Mouse (Mus musculus): ENCODE data around the gene Slc26a1. TPM values are rescaled to one million over a fixed set of nuclear protein-coding genes. Genes with fewer than 3 reads are reported as not detected.

Slc26a1 gene
- polyA plus RNA-seq, 1 experiment from 2014 or later = 1.6 TPM

GRCm38 (mm10) chr5:108667370-108667769 is 8.0 kb downstream of the Slc26a1 start:
- peaks cover 11% of the 10 kb centered on the region for H3K36me3 ChIP-seq
- H3K4me1 ChIP-seq = peaks cover 15% of the 10 kb centered on the region
- no peak overlapping the region for H3K9ac ChIP-seq
- H3K4me3 ChIP-seq = no peak overlapping the region
- H3K4me2 ChIP-seq (replicated peaks) = no peak overlapping the region
- no peak for ATAC-seq (ENCODE audit: low FRiP score)
- no peaks in the 10 kb centered on the region for H3K27me3 ChIP-seq
- WGBS = 80% methylated on average over 2 of the region's 2 CpGs
- H3K9me3 ChIP-seq (replicated peaks) = no peaks in the 10 kb centered on the region
- no peak overlapping the region for H3K27ac ChIP-seq

- H3K27me3 ChIP-seq = no peaks in the 10 kb centered on the region
- H3K4me3 ChIP-seq = no peak overlapping the region
- no peaks in the 10 kb centered on the region for H3K9me3 ChIP-seq (replicated peaks)
- H3K36me3 ChIP-seq = no peaks in the 10 kb centered on the region
- H3K27ac ChIP-seq = no peak overlapping the region
- peaks cover 12% of the 10 kb centered on the region for H3K4me1 ChIP-seq
- H3K4me2 ChIP-seq (replicated peaks) = no peak overlapping the region
- H3K9ac ChIP-seq = no peak overlapping the region
- ATAC-seq (ENCODE audit: low FRiP score) = no peak
- WGBS = 53% methylated on average over 3 of the region's 3 CpGs
Observed at GRCm38 (mm10) chr5:108665066-108665465, 10.3 kb downstream of the Slc26a1 start.

- 87% methylated on average over 4 of the region's 4 CpGs for WGBS
Observed at GRCm38 (mm10) chr5:108662772-108663171, 12.6 kb downstream of the Slc26a1 start.

GRCm38 (mm10) chr5:108660632-108661268 is 14.6 kb downstream of the Slc26a1 start:
- WGBS = 14% methylated on average over 36 of the region's 36 CpGs
- Histone ChIP-seq H3K4me1 (peaks cover 14% of the 10 kb centered on the region), H3K9ac (peak overlapping the region; percentile 92), H3K4me2 (replicated peaks) (peak overlapping the region; percentile 87), H3K36me3 (peaks cover 12% of the 10 kb centered on the region; the same call in 1 of the 2 replicates), H3K27me3 (no peaks in the 10 kb centered on the region), H3K27ac (peak overlapping the region; percentile 66), H3K4me3 (peak overlapping the region; percentile 86), H3K9me3 (replicated peaks) (no peaks in the 10 kb centered on the region)
- peak; percentile 99 for ATAC-seq (ENCODE audit: low FRiP score)

More at GRCm38 (mm10) chr5:108662772-108663171, 12.6 kb downstream of the Slc26a1 start:
- Histone ChIP-seq H3K4me2 (replicated peaks) (no peak overlapping the region), H3K27me3 (no peaks in the 10 kb centered on the region), H3K9ac (no peak overlapping the region), H3K36me3 (no peaks in the 10 kb centered on the region), H3K4me1 (peaks cover 14% of the 10 kb centered on the region), H3K9me3 (replicated peaks) (no peaks in the 10 kb centered on the region), H3K27ac (no peak overlapping the region), H3K4me3 (no peak overlapping the region)
- ATAC-seq (ENCODE audit: low FRiP score) = no peak

GRCm38 (mm10) chr5:108659698-108660631 is 15.4 kb downstream of the Slc26a1 start, which contains the start of gene Idua:
Gene Idua, plus strand, starts transcription at chr5:108660331.
- 12% methylated on average over 24 of the region's 24 CpGs for WGBS
- H3K27ac ChIP-seq = peak within 1 kb of the TSS; percentile 66

GRCm38 (mm10) chr5:108658611-108659010 is 16.8 kb downstream of the Slc26a1 start:
- H3K36me3 ChIP-seq = peaks cover 33% of the 10 kb centered on the region
- 0 out of 2 replicates have a peak overlapping the region, but pooled peaks have one; percentile 5 for H3K9ac ChIP-seq
- no peak overlapping the region for H3K4me3 ChIP-seq
- H3K27me3 ChIP-seq = no peaks in the 10 kb centered on the region
- whole genome bisulfite sequencing = 71% methylated on average over 1 of the region's 1 CpGs
- H3K4me1 ChIP-seq = peaks cover 14% of the 10 kb centered on the region
- ATAC-seq (ENCODE audit: low FRiP score) = no peak
- no peaks in the 10 kb centered on the region for H3K9me3 ChIP-seq (replicated peaks)
- H3K4me2 ChIP-seq (replicated peaks) = no peak overlapping the region
- H3K27ac ChIP-seq = no peak overlapping the region

More at GRCm38 (mm10) chr5:108659698-108660631, 15.4 kb downstream of the Slc26a1 start, which contains the start of gene Idua:
- peaks cover 20% of the 10 kb centered on the region for H3K36me3 ChIP-seq
- no peaks in the 10 kb centered on the region for H3K9me3 ChIP-seq (replicated peaks)
- ATAC-seq (ENCODE audit: low FRiP score) = peak; percentile 77
- H3K4me2 ChIP-seq (replicated peaks) = peak within 1 kb of the TSS; percentile 87
- peak within 1 kb of the TSS; percentile 92 for H3K9ac ChIP-seq
- peaks cover 14% of the 10 kb centered on the region for H3K4me1 ChIP-seq
- H3K27me3 ChIP-seq = no peaks in the 10 kb centered on the region
- peak within 1 kb of the TSS; percentile 86 for H3K4me3 ChIP-seq

- H3K27me3 ChIP-seq = no peaks in the 10 kb centered on the region
- no peak overlapping the region for H3K27ac ChIP-seq
- H3K4me1 ChIP-seq = peaks cover 14% of the 10 kb centered on the region
- ATAC-seq (ENCODE audit: low FRiP score) = no peak
- no peak overlapping the region for H3K4me3 ChIP-seq
- no peaks in the 10 kb centered on the region for H3K9me3 ChIP-seq (replicated peaks)
- H3K9ac ChIP-seq = no peak overlapping the region
- peaks cover 45% of the 10 kb centered on the region for H3K36me3 ChIP-seq
- H3K4me2 ChIP-seq (replicated peaks) = no peak overlapping the region
- 80% methylated on average over 5 of the region's 5 CpGs for WGBS
Observed at GRCm38 (mm10) chr5:108657406-108657805, 18.0 kb downstream of the Slc26a1 start.

GRCm38 (mm10) chr5:108655891-108656650 is 19.3 kb downstream of the Slc26a1 start:
- Histone ChIP-seq H3K9me3 (replicated peaks) (no peaks in the 10 kb centered on the region), H3K9ac (no peak overlapping the region), H3K36me3 (peaks cover 52% of the 10 kb centered on the region), H3K27me3 (no peaks in the 10 kb centered on the region), H3K4me1 (peaks cover 14% of the 10 kb centered on the region), H3K27ac (no peak overlapping the region), H3K4me3 (no peak overlapping the region), H3K4me2 (replicated peaks) (no peak overlapping the region)
- ATAC-seq (ENCODE audit: low FRiP score) = no peak
- 91% methylated on average over 15 of the region's 15 CpGs for WGBS

GRCm38 (mm10) chr5:108655381-108655780 is 20.0 kb downstream of the Slc26a1 start:
- Histone ChIP-seq H3K27me3 (no peaks in the 10 kb centered on the region), H3K27ac (no peak overlapping the region), H3K9ac (no peak overlapping the region), H3K4me2 (replicated peaks) (no peak overlapping the region), H3K36me3 (peaks cover 59% of the 10 kb centered on the region), H3K4me1 (peaks cover 14% of the 10 kb centered on the region), H3K4me3 (no peak overlapping the region), H3K9me3 (replicated peaks) (no peaks in the 10 kb centered on the region)
- WGBS = 98% methylated on average over 9 of the region's 9 CpGs
- ATAC-seq (ENCODE audit: low FRiP score) = no peak

GRCm38 (mm10) chr5:108654444-108654990 is 20.9 kb downstream of the Slc26a1 start:
- WGBS = 95% methylated on average over 10 of the region's 10 CpGs
- Histone ChIP-seq H3K9me3 (replicated peaks) (no peaks in the 10 kb centered on the region), H3K27me3 (no peaks in the 10 kb centered on the region), H3K27ac (no peak overlapping the region), H3K9ac (no peak overlapping the region), H3K4me3 (no peak overlapping the region), H3K4me2 (replicated peaks) (no peak overlapping the region), H3K4me1 (peaks cover 9% of the 10 kb centered on the region), H3K36me3 (peaks cover 67% of the 10 kb centered on the region)
- no peak for ATAC-seq (ENCODE audit: low FRiP score)

GRCm38 (mm10) chr5:108653341-108653740 is 22.0 kb downstream of the Slc26a1 start:
- no peaks in the 10 kb centered on the region for H3K27me3 ChIP-seq
- ATAC-seq (ENCODE audit: low FRiP score) = no peak
- WGBS = 86% methylated on average over 6 of the region's 6 CpGs
- H3K4me1 ChIP-seq = no peaks in the 10 kb centered on the region
- H3K4me3 ChIP-seq = no peak overlapping the region
- no peaks in the 10 kb centered on the region for H3K9me3 ChIP-seq (replicated peaks)
- no peak overlapping the region for H3K9ac ChIP-seq
- H3K36me3 ChIP-seq = peaks cover 79% of the 10 kb centered on the region
- H3K27ac ChIP-seq = no peak overlapping the region
- no peak overlapping the region for H3K4me2 ChIP-seq (replicated peaks)

All from hindbrain, embryonic 12.5 days (tissue).